Mouse (Mus musculus) small intestine, adult 10 weeks (tissue): ENCODE data around the gene Mfsd4b3. TPM values are rescaled to one million over a fixed set of nuclear protein-coding genes. Genes with fewer than 3 reads are reported as not detected.

Experiments used
- polyA plus RNA-seq: library from polyadenylated mRNA; stranded (reverse); fragments of 350-450 nt; fragmentation: Illumina TruSeq; extraction: RNeasy Lipid Tissue Mini Kit (QIAGEN cat#74804); gene quantifications from one replicate; pipeline ENCODE4 v1.2.3, GENCODE M21; 2014; ENCODE audit warnings: low replicate concordance

Mfsd4b3 gene
- 37.3 TPM for polyA plus RNA-seq

DNA sequence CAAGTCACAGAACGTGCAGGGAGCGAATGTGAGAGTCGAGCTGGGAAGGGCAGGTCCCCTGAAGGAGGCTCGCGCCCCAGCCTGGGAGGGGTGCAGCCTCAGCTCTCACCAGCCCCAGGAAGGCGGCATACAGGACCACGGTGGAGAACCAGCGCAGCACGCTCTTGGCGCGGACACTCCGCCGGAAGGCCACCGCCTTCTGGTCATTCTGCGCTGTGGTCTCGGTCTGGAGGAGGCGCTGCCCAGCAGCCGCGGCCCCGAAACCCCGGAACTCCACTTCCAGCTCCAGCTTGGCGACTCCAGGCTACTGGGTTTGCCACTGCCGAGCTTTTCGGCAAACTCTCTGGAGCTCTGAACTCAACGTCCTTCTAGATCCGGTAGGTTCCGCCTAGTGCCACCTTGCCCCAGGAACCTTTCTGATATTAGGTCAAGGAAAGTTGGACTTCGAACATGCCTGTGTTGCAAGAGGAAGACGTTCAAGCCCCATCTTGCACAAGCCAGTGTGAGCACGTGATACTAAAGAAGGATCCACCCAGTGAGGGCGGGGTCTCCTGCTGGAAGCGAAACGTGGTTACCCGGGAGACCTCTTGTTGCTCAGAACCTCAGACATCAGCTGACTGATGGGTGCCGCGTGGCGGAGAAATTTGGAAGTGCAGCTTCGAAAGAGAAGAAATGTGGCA lies at the start of gene Mfsd4b3:
Gene Mfsd4b3 (minus strand): TSS at position 393 of the 680 bp plus-strand sequence.

DNA sequence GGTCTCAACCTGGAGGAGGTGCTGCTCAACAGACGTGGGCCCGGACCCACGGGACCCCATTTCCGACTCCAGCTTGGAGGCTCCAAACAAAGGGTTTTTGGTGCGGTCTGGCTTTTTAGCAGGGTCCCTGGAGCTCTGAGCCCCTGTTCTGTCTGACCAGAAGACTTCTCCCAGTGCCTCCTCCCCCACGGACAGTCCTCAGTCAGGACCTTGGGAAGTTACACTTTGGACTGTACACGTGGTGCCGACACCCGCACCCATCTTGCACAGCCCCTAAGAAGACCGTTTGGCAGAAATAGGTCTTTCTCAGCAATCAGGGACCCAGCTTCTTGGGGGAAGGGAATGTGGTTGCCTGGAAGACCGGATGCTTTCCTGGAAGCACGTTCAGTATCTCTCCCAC lies 26.5 kb upstream of the Mfsd4b3 start, which contains the start of gene Mfsd4b5:
Gene Mfsd4b5 (minus strand): TSS at position 181 of the 400 bp plus-strand sequence.

DNA sequence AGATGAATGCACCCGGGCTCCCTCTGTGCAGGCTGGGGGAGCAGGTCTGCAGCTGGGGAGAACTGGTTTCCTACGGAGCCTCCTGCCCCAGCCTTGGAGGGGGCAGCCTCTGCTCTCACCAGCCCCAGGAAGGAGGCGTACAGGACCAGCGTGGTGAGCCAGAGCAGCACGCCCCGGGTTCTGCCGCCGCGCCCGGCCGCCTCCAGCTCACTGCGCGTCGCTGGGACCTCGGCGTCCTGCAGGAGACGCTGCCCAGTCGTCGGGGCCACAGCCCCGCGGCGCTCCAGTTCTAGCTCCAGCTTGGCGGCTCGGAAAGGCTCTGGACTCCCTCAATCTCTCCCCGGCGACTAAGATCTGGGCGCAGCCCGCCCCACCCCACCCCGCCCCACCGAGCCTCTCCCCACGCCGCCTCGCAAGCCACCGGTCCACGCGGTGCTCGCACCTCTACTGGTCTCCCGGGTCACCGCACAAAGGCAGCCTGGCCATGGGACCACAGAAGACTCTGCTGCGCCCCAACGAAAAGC lies 33.3 kb downstream of the Mfsd4b3 start, which contains the start of gene Mfsd4b2:
Gene Mfsd4b2 (minus strand): TSS at position 308 of the 524 bp plus-strand sequence.

DNA sequence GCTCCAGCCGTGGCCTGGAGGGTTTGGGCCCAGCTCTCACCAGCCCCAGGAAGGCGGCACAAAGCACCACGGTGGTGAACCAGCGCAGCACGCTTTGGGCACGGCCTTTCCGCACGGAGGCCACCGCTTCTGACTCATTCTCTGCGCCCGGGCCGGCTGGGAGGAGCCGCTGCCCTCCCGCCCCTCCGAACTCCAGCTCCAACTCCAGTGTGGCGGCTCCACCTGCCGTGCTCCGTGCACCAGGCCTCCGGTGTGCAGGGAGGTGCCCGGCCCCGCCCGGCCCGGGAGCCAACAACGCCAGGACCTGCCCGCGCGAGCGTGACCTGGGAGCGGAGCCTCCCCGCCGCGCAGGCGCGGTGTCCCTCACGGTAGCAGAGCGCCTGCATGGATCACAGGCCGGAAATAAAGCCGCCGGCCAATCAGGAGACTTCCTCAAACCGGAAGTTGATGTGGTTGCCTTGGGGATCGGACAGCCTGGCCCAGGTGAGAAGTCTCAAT lies 61.0 kb downstream of the Mfsd4b3 start, which contains the start of gene Mfsd4b4:
Gene Mfsd4b4 (minus strand): TSS at position 365 of the 498 bp plus-strand sequence.

Other genes with a start within 250 kb of the Mfsd4b3 start
- 39.8 TPM for gene Rev3l, start 228.0 kb downstream of the Mfsd4b3 start, polyA plus RNA-seq
- 3.0 TPM for gene Mfsd4b4, start 60.9 kb downstream of the Mfsd4b3 start, polyA plus RNA-seq
- gene Mfsd4b2, start 33.2 kb downstream of the Mfsd4b3 start, polyA plus RNA-seq = 123 TPM
- gene Mfsd4b5, start 26.5 kb upstream of the Mfsd4b3 start, polyA plus RNA-seq = 2.9 TPM
- 0.56 TPM for gene Mfsd4b1, start 65.1 kb upstream of the Mfsd4b3 start, polyA plus RNA-seq
- 208 TPM for gene Slc16a10, start 182.1 kb upstream of the Mfsd4b3 start, polyA plus RNA-seq